Mouse (Mus musculus): ENCODE measurements around the gene Pnkd. TPM values are rescaled to one million over a fixed set of nuclear protein-coding genes. Genes with fewer than 3 reads are reported as not detected.
"Not testable (repeated sequence)": the region's sequence is repeated elsewhere in the genome, so short reads cannot be mapped to it uniquely, and the experiment has no call there.

Pnkd gene
- polyA plus RNA-seq, 1 experiment = 165 TPM

GRCm38 (mm10) chr1:74394858-74395257 is 110.1 kb downstream of the Pnkd start:
- no peak overlapping the region for H3K4me3 ChIP-seq (ENCODE audit: insufficient read depth, low read depth, low read length)
- H3K4me1 ChIP-seq (ENCODE audit: control insufficient read depth, insufficient read depth, low read length) = peaks cover 7% of the 10 kb centered on the region; the same call in 1 of the 2 replicates
- no peak overlapping the region for H3K27ac ChIP-seq (ENCODE audit: insufficient read depth, low read depth, low read length)
- H3K36me3 ChIP-seq (ENCODE audit: control insufficient read depth, insufficient read depth, low read length) = peaks cover 2% of the 10 kb centered on the region; the same call in 1 of the 2 replicates
- TF ChIP-seq POLR2A (IDR thresholded peaks at IDR 0.05; ENCODE audit: low read depth, low read length) (no peak), CTCF (conservative IDR thresholded peaks at IDR 0.05; ENCODE audit: insufficient read depth, insufficient read length, low read depth, low read length) (no peak)
- no peak for DNase-seq
- 92% methylated on average over 15 of the region's 15 CpGs for WGBS
- no peaks in the 10 kb centered on the region for H3K27me3 ChIP-seq (replicated peaks; ENCODE audit: control insufficient read depth, insufficient read depth, low read length)

DNA sequence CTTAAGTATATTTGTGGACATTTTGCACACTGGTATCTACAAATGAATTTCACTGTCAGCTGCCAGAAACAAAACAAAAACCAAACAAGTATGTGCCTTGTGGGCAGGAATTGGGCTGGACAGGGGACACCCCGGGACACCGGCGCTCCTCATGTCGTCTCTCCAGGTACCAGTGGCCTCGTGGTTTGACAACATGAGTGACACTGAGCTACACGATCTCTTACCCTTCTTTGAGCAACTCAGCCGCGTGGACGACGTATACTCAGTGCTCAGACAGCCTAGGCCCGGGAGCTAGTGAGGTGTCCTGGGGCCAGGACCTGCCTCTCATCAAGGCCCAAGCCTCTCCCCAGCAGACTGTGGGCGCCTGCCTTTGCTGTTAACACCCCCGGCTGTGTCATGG is 110.6 kb downstream of the Pnkd start:
- WGBS = 82% methylated on average over 13 of the region's 13 CpGs
- Histone ChIP-seq H3K4me1 (ENCODE audit: control insufficient read depth, insufficient read depth, low read length) (peaks cover 7% of the 10 kb centered on the region; the same call in 1 of the 2 replicates), H3K36me3 (ENCODE audit: control insufficient read depth, insufficient read depth, low read length) (peaks cover 2% of the 10 kb centered on the region; the same call in 1 of the 2 replicates), H3K27ac (ENCODE audit: insufficient read depth, low read depth, low read length) (no peak overlapping the region), H3K4me3 (ENCODE audit: insufficient read depth, low read depth, low read length) (no peak overlapping the region), H3K27me3 (replicated peaks; ENCODE audit: control insufficient read depth, insufficient read depth, low read length) (no peaks in the 10 kb centered on the region)
- TF ChIP-seq POLR2A (IDR thresholded peaks at IDR 0.05; ENCODE audit: low read depth, low read length) (no peak), CTCF (conservative IDR thresholded peaks at IDR 0.05; ENCODE audit: insufficient read depth, insufficient read length, low read depth, low read length) (no peak)
- no peak for DNase-seq

GRCm38 (mm10) chr1:74396456-74397222 is 111.9 kb downstream of the Pnkd start:
- peak overlapping the region; percentile 25; the same call in 1 of the 2 replicates for H3K4me3 ChIP-seq (ENCODE audit: insufficient read depth, low read depth, low read length)
- DNase-seq = peak; percentile 69
- H3K4me1 ChIP-seq (ENCODE audit: control insufficient read depth, insufficient read depth, low read length); H3K36me3 ChIP-seq (ENCODE audit: control insufficient read depth, insufficient read depth, low read length); H3K27me3 ChIP-seq (replicated peaks; ENCODE audit: control insufficient read depth, insufficient read depth, low read length): not testable (repeated sequence)
- 6% methylated on average over 12 of the region's 12 CpGs for WGBS
- H3K27ac ChIP-seq (ENCODE audit: insufficient read depth, low read depth, low read length) = peak overlapping the region; percentile 92

DNA sequence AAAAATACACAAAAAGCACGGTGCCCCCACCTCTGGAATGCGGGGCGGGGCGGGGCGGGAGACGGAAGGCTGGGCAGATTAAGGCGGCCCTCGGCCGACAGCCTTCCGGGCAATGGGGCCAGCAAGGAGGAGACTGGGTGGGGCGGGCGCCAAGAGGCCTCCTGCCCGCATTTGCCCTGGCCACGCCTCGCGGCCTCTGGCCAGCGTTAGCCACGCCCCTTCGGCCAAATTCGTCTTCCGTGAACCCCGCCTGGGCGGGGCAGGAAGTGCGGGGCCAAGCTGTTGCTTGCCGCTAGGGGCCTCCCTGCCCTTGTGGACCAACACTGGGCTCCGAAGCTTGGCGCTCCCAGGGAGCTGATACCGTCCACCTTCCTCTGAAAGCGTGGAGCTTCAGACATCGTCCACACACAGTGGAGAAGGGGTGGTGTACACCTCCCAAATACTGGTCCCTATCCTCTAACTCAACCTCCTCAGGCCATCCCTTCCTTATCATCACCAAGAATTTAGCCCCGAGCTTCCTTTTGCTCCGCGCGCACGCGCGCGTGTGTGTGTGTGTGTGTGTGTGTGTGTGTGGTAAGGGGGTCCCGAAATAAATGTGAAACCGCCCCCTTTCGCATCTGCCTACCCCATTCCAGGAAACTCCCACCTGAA is 112.7 kb downstream of the Pnkd start:
- WGBS = under 1% methylated on average over 41 of the region's 41 CpGs
- TF ChIP-seq CTCF (conservative IDR thresholded peaks at IDR 0.05; ENCODE audit: insufficient read depth, insufficient read length, low read depth, low read length) (peak; percentile 76), POLR2A (IDR thresholded peaks at IDR 0.05; ENCODE audit: low read depth, low read length) (peak; percentile 94)
- Histone ChIP-seq H3K4me1 (ENCODE audit: control insufficient read depth, insufficient read depth, low read length) (peaks cover 7% of the 10 kb centered on the region; the same call in 1 of the 2 replicates), H3K27me3 (replicated peaks; ENCODE audit: control insufficient read depth, insufficient read depth, low read length) (no peaks in the 10 kb centered on the region), H3K36me3 (ENCODE audit: control insufficient read depth, insufficient read depth, low read length) (peaks cover 2% of the 10 kb centered on the region; the same call in 1 of the 2 replicates), H3K4me3 (ENCODE audit: insufficient read depth, low read depth, low read length) (peak overlapping the region; percentile 42), H3K27ac (ENCODE audit: insufficient read depth, low read depth, low read length) (peak overlapping the region; percentile 92)
- peak; percentile 100 for DNase-seq

- Histone ChIP-seq H3K27me3 (replicated peaks; ENCODE audit: control insufficient read depth, insufficient read depth, low read length) (no peaks in the 10 kb centered on the region), H3K4me1 (ENCODE audit: control insufficient read depth, insufficient read depth, low read length) (peaks cover 4% of the 10 kb centered on the region; the same call in 1 of the 2 replicates), H3K36me3 (ENCODE audit: control insufficient read depth, insufficient read depth, low read length) (peaks cover 2% of the 10 kb centered on the region; the same call in 1 of the 2 replicates), H3K4me3 (ENCODE audit: insufficient read depth, low read depth, low read length) (peak overlapping the region; percentile 42), H3K27ac (ENCODE audit: insufficient read depth, low read depth, low read length) (peak overlapping the region; percentile 80)
- DNase-seq = peak; percentile 82
- TF ChIP-seq CTCF (conservative IDR thresholded peaks at IDR 0.05; ENCODE audit: insufficient read depth, insufficient read length, low read depth, low read length) (peak; percentile 58), POLR2A (IDR thresholded peaks at IDR 0.05; ENCODE audit: low read depth, low read length) (no peak)
- WGBS = 4% methylated on average over 11 of the region's 11 CpGs
These were observed 113.3 kb downstream of the Pnkd start for GRCm38 (mm10) chr1:74397919-74398451.

GRCm38 (mm10) chr1:74400531-74400930 is 115.8 kb downstream of the Pnkd start:
- Histone ChIP-seq H3K27me3 (replicated peaks; ENCODE audit: control insufficient read depth, insufficient read depth, low read length) (no peaks in the 10 kb centered on the region), H3K36me3 (ENCODE audit: control insufficient read depth, insufficient read depth, low read length) (no peaks in the 10 kb centered on the region), H3K4me3 (ENCODE audit: insufficient read depth, low read depth, low read length) (no peak overlapping the region), H3K27ac (ENCODE audit: insufficient read depth, low read depth, low read length) (no peak overlapping the region), H3K4me1 (ENCODE audit: control insufficient read depth, insufficient read depth, low read length) (peaks cover 5% of the 10 kb centered on the region; the same call in 1 of the 2 replicates)
- WGBS = 72% methylated on average over 3 of the region's 3 CpGs
- peak; percentile 35 for DNase-seq
- TF ChIP-seq POLR2A (IDR thresholded peaks at IDR 0.05; ENCODE audit: low read depth, low read length) (no peak), CTCF (conservative IDR thresholded peaks at IDR 0.05; ENCODE audit: insufficient read depth, insufficient read length, low read depth, low read length) (no peak)
